Mouse (Mus musculus) C2C12 (cell line): ENCODE results near the gene Elovl1.

Experiments
- CEBPB ChIP-seq: IDR thresholded peaks from one replicate; pipeline ENCODE4 v1.6.1; 2011; ENCODE audit warnings: low read depth, mild to moderate bottlenecking, control low read depth, moderate library complexity
- CTCF ChIP-seq: IDR thresholded peaks from one replicate; pipeline ENCODE4 v1.5.1; 2011; ENCODE audit not compliant: control insufficient read depth, insufficient read depth, insufficient read length
- FOSL1 ChIP-seq: IDR thresholded peaks from one replicate; pipeline ENCODE4 v1.8.0; 2011; ENCODE audit warnings: mild to moderate bottlenecking, low read length; ENCODE audit not compliant: poor library complexity, insufficient read depth, severe bottlenecking
- MAX ChIP-seq: IDR thresholded peaks from one replicate; pipeline ENCODE4 v1.6.1; 2011; ENCODE audit warnings: mild to moderate bottlenecking, control low read depth
- MYOD1 ChIP-seq: IDR thresholded peaks from one replicate; pipeline ENCODE4 v1.6.1; 2011; ENCODE audit warnings: low read depth; ENCODE audit not compliant: control insufficient read depth, insufficient read length
- MYOG ChIP-seq: IDR thresholded peaks from one replicate; pipeline ENCODE4 v1.6.1; 2011; ENCODE audit not compliant: control insufficient read depth, insufficient read length; ENCODE audit errors: extremely low read depth
- USF1 ChIP-seq: IDR thresholded peaks from one replicate; pipeline ENCODE4 v1.6.1; 2011; ENCODE audit warnings: low read depth, mild to moderate bottlenecking, control low read depth, moderate library complexity

GRCm38 (mm10) chr4:118429215-118429895 is 1.5 kb downstream of the Elovl1 start:
- TF ChIP-seq CTCF (no peak), CEBPB (no peak), USF1 (no peak), MAX (no peak), FOSL1 (no peak), MYOG (no peak), MYOD1 (no peak)
